Mouse (Mus musculus) G1E (cell line): ENCODE results near the gene Unc5b.

Experiments used
- CTCF ChIP-seq: IDR thresholded peaks from 2 replicates; pipeline ENCODE4 v1.5.1; 2012; ENCODE audit warnings: low read depth, low read length, inconsistent platforms, mixed read lengths
- GATA1 ChIP-seq: IDR thresholded peaks from 2 replicates; pipeline ENCODE4 v1.6.1; 2012; ENCODE audit warnings: borderline replicate concordance, low read length, inconsistent platforms, mixed read lengths
- POLR2AphosphoS5 ChIP-seq: IDR thresholded peaks from 2 replicates; pipeline ENCODE4 v1.6.1; 2012; ENCODE audit warnings: low read depth, low read length, inconsistent platforms; ENCODE audit not compliant: insufficient replicate concordance
- TAL1 ChIP-seq: conservative IDR thresholded peaks from 2 replicates; pipeline ENCODE4 v1.6.1; 2012; ENCODE audit warnings: low read depth, low read length, inconsistent platforms, mixed read lengths

GRCm38 (mm10) chr10:60753261-60753660 is 78.1 kb downstream of the Unc5b start:
- TF ChIP-seq CTCF (no peak), GATA1 (no peak), TAL1 (no peak), POLR2AphosphoS5 (no peak)
